Mouse (Mus musculus): ENCODE results near the gene Bsn.

Bsn gene

GRCm38 (mm10) chr9:108189787-108190679 lies at the start of gene Bsn:
Bsn (minus strand) TSS chr9:108190384.
- DNase-seq (ENCODE audit: low read depth): peak; percentile 60

DNA sequence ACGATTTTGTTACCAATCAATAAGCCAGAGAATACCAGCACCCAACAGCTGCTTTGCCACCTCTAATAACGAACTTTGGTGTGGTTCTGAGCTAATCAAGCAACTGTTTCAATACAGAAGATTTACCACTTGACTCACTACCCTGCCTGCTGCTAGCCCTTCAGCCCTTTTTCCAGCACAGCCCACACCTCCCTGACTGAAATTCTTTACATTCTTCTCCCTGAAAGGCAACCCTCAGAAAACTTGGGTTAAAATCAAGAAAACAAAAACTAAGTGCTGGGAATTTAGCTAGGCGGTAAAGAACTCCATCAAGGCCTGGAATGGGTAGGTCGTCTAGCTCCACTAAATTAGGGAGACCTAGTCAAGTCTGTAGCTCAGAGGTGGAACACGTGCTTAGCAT lies 49.8 kb upstream of the Bsn start:
- DNase-seq (ENCODE audit: low read depth): no peak

DNA sequence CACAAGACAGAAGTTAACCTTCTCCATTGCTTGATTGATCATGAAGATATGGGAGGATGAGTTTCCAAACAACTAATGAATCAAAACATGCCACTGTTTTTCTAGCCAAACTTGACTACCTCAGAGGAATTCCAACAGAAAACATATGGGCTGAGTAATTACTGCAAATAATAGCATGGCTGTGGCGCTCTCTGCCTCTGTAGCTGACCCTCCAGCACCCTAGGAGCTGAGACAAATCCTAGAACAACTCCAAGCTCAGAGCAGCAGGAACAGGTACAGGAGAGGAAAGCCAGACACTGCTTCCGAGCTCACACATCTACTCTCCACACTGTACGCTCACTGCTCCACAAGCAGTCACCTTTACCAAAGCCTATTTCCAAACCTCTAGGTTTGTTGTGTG lies 48.6 kb upstream of the Bsn start:
- DNase-seq (ENCODE audit: low read depth): no peak

GRCm38 (mm10) chr9:108238402-108238801 lies 48.2 kb upstream of the Bsn start:
- DNase-seq (ENCODE audit: low read depth): no peak

DNA sequence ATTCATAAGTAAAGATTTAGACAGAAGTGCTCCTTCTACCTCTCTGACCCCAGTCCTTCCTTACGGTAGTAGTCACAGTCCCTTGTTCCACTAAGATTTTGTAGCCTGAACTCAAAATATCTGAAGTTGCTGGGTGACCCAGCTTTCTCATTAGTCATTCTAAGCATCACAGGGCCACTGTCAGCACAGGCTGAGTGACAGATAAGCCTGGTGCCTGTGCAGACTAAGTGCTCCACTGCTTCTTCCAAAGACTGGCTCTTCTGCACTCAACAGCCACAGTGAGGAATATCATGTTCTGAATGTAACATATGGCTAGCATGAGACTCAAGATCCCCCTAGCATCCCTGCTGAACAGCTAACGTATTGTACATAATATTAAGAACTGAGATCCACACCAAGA lies 44.5 kb upstream of the Bsn start:
- DNase-seq (ENCODE audit: low read depth): no peak

DNA sequence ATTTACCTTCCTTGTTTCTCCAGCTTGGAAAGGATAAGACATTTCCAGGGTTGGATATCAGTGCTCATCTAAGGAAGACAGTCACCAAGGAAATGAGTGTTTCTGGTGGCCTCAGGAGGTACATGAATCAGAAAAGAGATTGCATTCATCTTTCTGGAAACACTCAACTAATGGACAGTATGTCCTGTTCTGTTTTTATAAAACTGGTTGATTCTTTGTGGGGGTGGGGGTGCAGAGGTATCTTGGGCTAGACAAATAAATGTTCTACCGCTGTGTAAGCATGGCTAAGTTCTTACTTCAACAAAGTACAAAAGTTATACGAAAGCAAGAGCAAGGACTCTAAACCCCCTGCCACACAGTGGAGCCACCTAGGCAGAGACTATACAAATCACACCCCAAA lies 42.7 kb upstream of the Bsn start:
- no peak for DNase-seq (ENCODE audit: low read depth)

DNA sequence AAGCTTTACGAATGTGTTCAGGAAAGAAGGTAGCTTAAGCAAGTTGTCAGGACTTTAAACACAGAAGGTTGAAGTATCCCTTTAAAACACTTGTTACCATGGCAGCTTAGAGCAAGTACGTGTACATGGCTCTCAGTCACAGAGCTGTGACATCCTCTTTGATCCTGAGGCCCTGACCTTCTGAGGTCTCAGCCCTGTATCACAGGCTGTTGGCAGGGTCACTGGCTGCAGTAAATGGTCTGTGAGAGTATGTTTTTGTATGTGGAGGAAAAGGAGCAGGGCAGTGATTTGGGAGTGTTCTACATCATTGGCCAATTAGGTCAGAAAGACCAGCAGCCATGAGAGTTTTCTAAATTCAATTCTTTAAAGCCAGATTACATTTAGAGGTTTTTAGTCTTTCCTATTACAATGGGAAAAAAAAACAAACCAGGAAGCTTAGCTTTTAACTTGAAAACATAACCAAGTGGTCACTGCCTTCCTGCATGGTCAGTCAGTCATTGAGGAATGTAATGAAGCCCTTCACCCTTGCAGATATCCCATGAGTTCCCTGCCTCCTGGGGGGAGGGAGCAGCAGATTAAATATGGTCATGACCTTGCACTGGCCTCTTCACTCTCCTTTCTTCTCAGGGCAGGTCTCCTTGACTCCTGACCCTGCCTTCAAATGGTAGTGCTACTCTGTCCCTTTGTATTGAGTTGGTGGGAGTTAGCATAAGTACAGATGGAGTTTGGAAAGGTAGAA lies 37.9 kb upstream of the Bsn start:
- DNase-seq (ENCODE audit: low read depth): no peak

GRCm38 (mm10) chr9:108225166-108225565 lies 35.0 kb upstream of the Bsn start:
- DNase-seq (ENCODE audit: low read depth): no peak

DNA sequence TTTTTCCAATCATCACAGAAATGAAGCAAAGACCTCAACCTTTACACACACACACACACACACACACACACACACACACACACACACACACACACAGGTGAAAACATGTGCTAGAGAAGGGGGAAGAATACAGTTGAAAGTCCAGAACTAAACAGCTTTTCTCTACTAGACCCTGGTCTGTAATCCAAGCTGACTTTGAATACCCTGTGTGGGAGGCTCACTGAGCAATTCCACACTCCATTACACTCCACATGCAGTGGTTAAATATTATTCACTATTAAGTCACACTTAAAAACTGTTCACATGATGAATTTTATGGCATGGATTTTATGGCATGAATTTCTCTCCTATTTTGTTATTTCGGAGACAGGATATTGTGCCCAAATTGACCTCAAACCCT lies 33.4 kb upstream of the Bsn start:
- no peak for DNase-seq (ENCODE audit: low read depth)

DNA sequence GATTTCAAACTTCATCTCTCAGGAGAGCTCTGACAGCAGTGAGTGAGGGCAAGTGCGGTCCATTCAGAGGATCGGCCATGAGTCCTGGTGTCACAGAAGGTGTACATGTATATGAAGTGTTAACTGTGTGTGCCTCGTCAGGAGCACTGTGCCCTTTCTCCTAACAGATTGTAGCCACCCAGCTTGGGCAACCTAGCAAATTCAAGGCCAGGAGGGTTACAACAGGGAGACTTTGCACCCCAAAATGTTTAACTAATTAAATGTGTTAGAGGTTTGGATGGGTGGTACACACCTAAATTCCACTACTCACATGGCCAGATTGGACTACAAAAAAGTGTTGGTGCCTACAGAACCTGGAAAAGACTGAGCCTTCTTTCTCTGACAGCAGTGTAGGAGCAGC lies 31.4 kb upstream of the Bsn start:
- DNase-seq (ENCODE audit: low read depth): no peak

- DNase-seq (ENCODE audit: low read depth): no peak
These were observed 30.2 kb upstream of the Bsn start for GRCm38 (mm10) chr9:108220380-108220774.

- no peak for DNase-seq (ENCODE audit: low read depth)
These were observed 29.7 kb upstream of the Bsn start for GRCm38 (mm10) chr9:108219766-108220379.

DNA sequence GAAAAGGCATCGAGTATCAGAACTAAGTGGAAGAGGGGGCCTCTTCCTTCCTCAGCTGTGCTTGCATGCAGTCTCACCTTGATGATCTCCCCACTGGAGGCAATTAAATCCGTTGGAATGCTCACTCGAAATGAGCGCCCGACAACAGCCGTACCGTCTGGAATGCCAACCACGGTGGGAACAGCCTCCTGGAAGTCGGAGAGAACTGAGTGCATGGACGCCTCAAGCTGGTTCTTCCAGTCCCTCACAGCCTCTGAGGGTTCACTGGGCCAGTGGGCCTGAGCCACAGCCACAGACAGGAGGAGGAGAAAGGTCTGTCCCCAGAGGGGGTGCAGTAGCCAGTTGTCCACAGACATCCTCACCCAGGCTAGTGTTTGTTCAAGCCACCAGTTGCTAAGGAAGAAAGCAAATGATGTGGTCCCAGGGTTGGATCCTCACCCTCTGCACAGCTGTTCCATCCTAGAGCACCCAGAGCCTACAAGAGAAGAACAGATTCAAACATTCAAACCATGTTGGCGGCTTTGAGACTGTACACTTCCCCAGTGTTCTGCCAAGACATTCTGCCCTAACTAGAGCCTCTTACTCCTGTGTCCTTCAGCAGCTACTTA lies 27.9 kb upstream of the Bsn start:
- no peak for DNase-seq (ENCODE audit: low read depth)

DNA sequence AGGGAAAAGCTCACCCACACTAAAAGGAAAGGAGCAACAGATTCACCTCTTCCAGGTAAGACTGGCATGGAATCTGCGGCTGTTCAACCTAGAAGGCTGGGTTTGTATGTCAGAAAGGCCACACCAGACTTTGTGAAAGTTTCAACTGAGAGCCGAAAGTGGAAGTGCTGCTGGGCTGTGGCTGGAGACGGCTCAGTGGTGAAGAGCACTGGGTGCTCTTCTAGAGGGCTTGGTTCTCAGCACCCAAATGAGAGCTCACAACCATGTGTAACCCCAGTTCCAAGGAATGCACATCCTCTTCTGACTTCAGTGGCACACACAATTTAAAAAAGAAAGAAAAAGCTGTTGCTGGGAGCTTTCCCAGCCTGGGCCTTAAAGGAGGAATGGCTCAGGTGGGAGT lies 27.2 kb upstream of the Bsn start:
- no peak for DNase-seq (ENCODE audit: low read depth)

- no peak for DNase-seq (ENCODE audit: low read depth)
These were observed 22.9 kb upstream of the Bsn start for GRCm38 (mm10) chr9:108213105-108213504.

DNA sequence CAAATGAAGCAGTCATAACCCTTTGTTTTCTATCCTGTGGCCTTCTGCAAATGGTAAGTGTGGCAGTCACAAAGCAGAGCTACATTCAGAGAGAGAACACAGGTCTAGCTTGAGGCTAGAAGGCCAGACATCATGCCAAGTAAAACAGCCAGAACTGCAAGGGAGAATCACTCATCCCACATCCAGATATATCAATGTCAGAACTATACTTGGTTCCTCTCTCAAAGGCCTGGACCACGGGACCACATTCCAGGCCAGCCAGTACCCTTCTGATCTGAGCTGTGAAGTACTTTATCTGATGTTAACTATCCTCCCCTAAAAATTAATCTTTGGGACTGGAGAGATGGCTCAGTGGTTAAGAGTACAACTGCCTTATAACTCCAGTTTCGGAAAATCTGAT lies 22.2 kb upstream of the Bsn start:
- DNase-seq (ENCODE audit: low read depth): no peak

- no peak for DNase-seq (ENCODE audit: low read depth)
These were observed 15.4 kb upstream of the Bsn start for GRCm38 (mm10) chr9:108205571-108205901.

DNA sequence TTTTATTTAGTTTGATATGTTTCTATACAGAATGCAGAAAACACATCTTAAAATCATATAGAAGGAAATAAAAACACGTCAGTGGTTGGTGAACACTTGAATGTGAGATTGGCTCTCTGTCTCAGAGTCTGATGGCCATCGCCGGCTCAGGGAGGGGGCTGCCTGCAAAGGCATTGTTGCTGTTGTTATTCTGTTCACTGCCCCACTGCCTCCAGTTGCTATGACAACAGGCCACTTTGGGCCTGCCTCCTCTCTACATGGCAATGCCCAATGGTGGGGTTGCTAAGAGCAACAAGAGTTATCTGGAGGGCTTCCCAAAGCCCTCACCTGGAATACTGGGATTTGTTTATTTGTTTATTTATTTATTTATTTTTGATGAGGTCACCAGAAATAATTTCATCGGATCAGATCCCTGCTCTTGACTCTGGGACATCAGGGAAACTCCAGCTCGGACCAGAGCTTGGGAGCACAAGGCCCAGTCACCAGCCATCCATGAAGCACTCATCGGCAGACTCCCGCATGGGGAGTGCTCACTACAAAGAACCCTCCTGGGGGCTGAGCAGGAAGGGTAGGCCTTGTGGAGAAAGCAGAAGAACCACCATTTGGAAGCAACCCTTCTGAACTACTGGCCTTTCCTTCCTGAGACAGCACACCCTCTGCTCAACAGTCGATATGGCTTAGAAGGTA lies 14.8 kb upstream of the Bsn start:
- no peak for DNase-seq (ENCODE audit: low read depth)

DNA sequence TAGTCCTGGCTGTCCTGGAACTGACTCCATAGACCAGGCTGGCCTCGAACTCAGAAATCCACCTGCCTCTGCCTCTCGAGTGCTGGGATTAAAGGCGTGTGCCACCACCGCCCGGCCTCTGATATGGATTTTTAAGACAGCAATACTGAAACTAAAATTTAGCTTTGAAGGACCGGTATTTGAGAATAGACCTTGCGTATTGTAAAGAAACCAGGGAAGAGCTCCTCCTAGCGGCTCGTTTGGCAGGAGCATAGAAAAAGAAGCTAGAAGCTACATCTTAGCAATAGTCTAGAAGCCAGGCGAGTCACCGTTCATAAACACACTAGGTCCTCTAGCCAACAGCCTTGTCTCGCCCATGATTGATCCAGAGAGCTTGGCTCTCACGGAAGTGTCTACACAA lies 12.8 kb upstream of the Bsn start:
- DNase-seq (ENCODE audit: low read depth): peak; percentile 93

DNA sequence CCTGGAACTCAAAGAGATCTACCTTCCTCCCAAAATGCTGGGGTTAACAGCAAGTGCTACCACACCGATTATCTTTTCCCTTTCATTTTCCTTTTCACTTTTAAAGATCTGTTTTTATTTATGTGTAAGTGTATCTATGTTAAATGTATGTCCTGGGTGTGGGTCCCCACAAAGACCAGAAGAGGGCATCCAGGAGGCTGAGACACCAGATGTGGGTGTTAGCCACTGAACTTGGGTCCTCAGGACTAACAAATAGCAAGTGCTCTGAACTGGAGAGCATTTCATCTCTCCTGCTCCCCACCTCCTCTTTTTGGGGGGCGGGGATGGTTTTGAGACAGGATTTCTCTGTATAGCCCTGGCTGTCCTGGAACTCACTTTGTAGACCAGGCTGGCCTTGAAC lies 12.0 kb upstream of the Bsn start:
- DNase-seq (ENCODE audit: low read depth): peak; percentile 61

GRCm38 (mm10) chr9:108201160-108201559 lies 11.0 kb upstream of the Bsn start:
- peak; percentile 96 for DNase-seq (ENCODE audit: low read depth)

DNA sequence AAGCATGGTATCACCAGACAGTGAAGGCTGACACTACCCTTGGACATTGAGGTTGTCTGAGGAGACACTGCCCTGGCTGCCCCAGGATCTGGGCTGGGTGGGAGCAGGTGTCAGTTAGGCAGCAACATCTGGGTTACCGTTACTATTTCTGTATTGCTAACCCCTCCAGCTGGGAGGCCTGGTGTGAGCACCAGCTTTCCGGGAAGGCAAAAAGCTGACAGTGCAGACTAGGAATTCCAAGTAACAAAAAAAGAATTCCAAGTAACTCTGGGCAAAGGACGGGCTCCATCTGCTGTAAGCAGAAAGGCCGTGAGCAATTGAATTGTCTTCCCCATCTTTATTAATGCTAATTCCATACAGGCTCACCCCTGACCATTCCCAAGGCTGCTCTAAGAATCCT lies 8.4 kb upstream of the Bsn start:
- DNase-seq (ENCODE audit: low read depth): no peak
